Mouse (Mus musculus) heart, adult 2 months (tissue): ENCODE measurements around the gene Nkx2-2.

Source experiments
- CTCF ChIP-seq: fragments of 200-600 bp; IDR thresholded peaks from 2 replicates; pipeline ENCODE4 v1.8.1; 2022; ENCODE audit warnings: antibody characterized with exemption, mild to moderate bottlenecking, moderate library complexity
- EP300 ChIP-seq: fragments of 200-500 bp; IDR thresholded peaks from 2 replicates; pipeline ENCODE4 v1.6.1; 2011; ENCODE audit warnings: low read depth, low read length, control low read depth; ENCODE audit not compliant: insufficient read depth
- POLR2A ChIP-seq: fragments of 200-500 bp; IDR thresholded peaks from 2 replicates; pipeline ENCODE4 v1.6.1; 2011; ENCODE audit warnings: mild to moderate bottlenecking, low read depth, low read length, control low read depth; ENCODE audit not compliant: insufficient read depth

DNA sequence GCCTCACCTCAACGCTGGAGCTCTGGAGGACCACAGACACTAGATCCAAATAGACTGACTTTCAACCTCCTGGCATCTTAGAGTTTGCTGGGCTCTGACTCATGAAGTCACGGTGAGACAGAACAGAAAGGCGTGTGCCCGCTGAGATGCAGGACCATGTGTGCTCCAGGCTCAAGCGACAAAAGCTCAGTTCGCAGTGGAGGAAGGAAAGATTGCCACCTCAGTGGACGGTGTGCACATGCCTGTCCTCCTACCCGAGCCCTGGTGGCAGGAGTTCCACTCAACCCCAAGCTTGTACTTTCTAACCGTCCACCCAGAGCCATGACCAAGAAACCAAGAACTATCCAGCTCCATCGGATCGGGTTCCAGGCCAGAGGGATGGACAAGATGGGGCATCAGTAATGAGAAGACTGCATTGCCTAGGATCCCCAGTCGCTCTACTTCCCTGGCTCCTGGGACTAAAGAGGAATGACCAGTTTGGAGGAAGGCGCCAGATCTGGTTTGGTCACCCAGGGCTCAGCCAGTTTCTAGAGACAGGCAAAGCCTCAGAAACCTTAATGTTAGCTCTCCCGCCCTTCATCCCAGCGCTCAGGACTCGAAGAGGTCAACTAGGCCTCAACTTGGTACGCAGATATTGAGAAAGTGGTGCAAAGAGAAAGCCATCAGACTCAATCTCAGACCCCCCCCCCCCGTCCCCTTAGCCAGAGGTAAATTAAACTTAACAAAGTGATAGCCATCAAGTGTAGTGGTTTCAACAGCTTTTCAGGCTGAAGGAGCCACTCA, 11.9 kb downstream of the Nkx2-2 start:
- TF ChIP-seq CTCF: no peak
- no peak for TF ChIP-seq EP300
- TF ChIP-seq POLR2A: no peak
